14 mouse cellular contexts compared by ENCODE assay signal in genomic region chr12:108990425-108990824, GRCm38 (mm10).
A peak's percentile ranks its signal among the peaks of the same experiment; 100 is the strongest.
DNase-seq lines count a peak whose midpoint lies in the region; ATAC-seq lines count a peak whose summit lies in the region.
"Had no signal": no experiment of that assay in that cellular context is flagged by ENCODE, and none has a peak within 500 bp of the region (broad histone marks: within the 10 kb centered on the region; RNA-seq: fewer than 3 reads in every experiment).

No protein-coding gene starts in this region.

- 77% methylated on average over 9 of the region's 9 CpGs for WGBS in midbrain, embryonic 13.5 days

- DNase-seq in heart, postnatal 36 days = peak; percentile 8
- DNase-seq in heart, postnatal 4 days = no peak
- peak; percentile 18 for DNase-seq in brain, adult 2 months (ENCODE audit: low read depth, low spot score)
- peak; percentile 53 for DNase-seq in kidney, postnatal 14 days
- no peak for DNase-seq in cerebellum, postnatal 36 days
- no peak for DNase-seq in ovary, postnatal 36 days (ENCODE audit: low spot score)

- no peak overlapping the region for H3K9ac ChIP-seq in midbrain, embryonic 13.5 days (replicated peaks)
- H3K9ac ChIP-seq: heart, embryonic 13.5 days; lung, embryonic 15.5 days; stomach, embryonic 15.5 days had no signal

- H3K36me3 ChIP-seq in midbrain, embryonic 13.5 days = no peaks in the 10 kb centered on the region
- H3K36me3 ChIP-seq: forebrain, embryonic 10.5 days; heart, embryonic 13.5 days; lung, embryonic 15.5 days; stomach, embryonic 15.5 days had no signal

- intact Hi-C loops in heart, postnatal 36 days (cut with DNase I) = loop anchor here (5.0 kb wide), 1 partner anchor 88 kb away; no protein-coding TSS in a partner anchor

- H3K4me2 ChIP-seq in midbrain, embryonic 13.5 days (replicated peaks) = no peak overlapping the region
- H3K4me2 ChIP-seq: heart, embryonic 13.5 days; lung, embryonic 15.5 days; stomach, embryonic 15.5 days had no signal

- peaks cover 11% of the 10 kb centered on the region for H3K4me1 ChIP-seq in midbrain, embryonic 13.5 days (replicated peaks)
- H3K4me1 ChIP-seq: heart, embryonic 13.5 days; lung, embryonic 15.5 days; stomach, embryonic 15.5 days had no signal

- H3K27ac ChIP-seq in midbrain, embryonic 13.5 days = no peak overlapping the region
- H3K27ac ChIP-seq: forebrain, embryonic 10.5 days; heart, embryonic 13.5 days; lung, embryonic 15.5 days; stomach, embryonic 15.5 days had no signal

- ATAC-seq in megakaryocyte, adult 5-6 weeks (ENCODE audit: poor library complexity, severe bottlenecking) = peak; percentile 94
- no peak for ATAC-seq in midbrain, embryonic 13.5 days
- ATAC-seq: inflammation-experienced regulatory T-cells, adult 6 months had no signal

- H3K4me3 ChIP-seq in midbrain, embryonic 13.5 days (replicated peaks) = no peak overlapping the region
- H3K4me3 ChIP-seq: forebrain, embryonic 10.5 days; heart, embryonic 13.5 days; lung, embryonic 15.5 days; stomach, embryonic 15.5 days had no signal

- H3K27me3 ChIP-seq in midbrain, embryonic 13.5 days = no peaks in the 10 kb centered on the region
- H3K27me3 ChIP-seq: CH12.LX; lung, embryonic 15.5 days; stomach, embryonic 15.5 days had no signal

- H3K9me3 ChIP-seq in midbrain, embryonic 13.5 days = no peaks in the 10 kb centered on the region
- H3K9me3 ChIP-seq: forebrain, embryonic 10.5 days; heart, embryonic 13.5 days; lung, embryonic 15.5 days; stomach, embryonic 15.5 days had no signal

Comparison
In these comparisons a context has a peak if more than half of its experiments do, and no peak if none do; other contexts are left out.
1. DNase-seq: peak in heart, postnatal 36 days (2 of 2), brain, adult 2 months (single experiment) and kidney, postnatal 14 days (single experiment); none in heart, postnatal 4 days (single experiment), cerebellum, postnatal 36 days (0 of 2) and ovary, postnatal 36 days (single experiment).